ENCODE assay signal across 24 mouse cellular contexts in genomic region chr14:95645980-95646379, GRCm38 (mm10).
DNase-seq lines count a peak whose midpoint lies in the region; ATAC-seq and TF ChIP-seq lines count a peak whose summit lies in the region.
"Had no signal": no experiment of that assay in that cellular context is flagged by ENCODE, and none has a peak within 500 bp of the region (broad histone marks: within the 10 kb centered on the region; RNA-seq: fewer than 3 reads in every experiment).

No protein-coding gene starts in this region.

- ATAC-seq in forebrain, embryonic 12.5 days (ENCODE audit: low FRiP score), result peak; percentile 57; the same call in 1 of the 2 replicates
- ATAC-seq in forebrain, embryonic 13.5 days, result no peak
- ATAC-seq in hindbrain, embryonic 12.5 days (ENCODE audit: low FRiP score), result 0 out of 2 replicates have a peak, but pooled peaks have one; percentile 38
- no peak for ATAC-seq in hindbrain, embryonic 13.5 days (ENCODE audit: low FRiP score)
- 0 out of 2 replicates have a peak, but pooled peaks have one; percentile 38 for ATAC-seq in midbrain, embryonic 12.5 days (ENCODE audit: low FRiP score, low read depth)
- ATAC-seq in midbrain, embryonic 11.5 days (ENCODE audit: low FRiP score), result no peak
- ATAC-seq: activated CD4-positive, CD25-positive, alpha-beta regulatory T cell, adult 4 months; forebrain, postnatal 0 days; intestine, embryonic 15.5 days had no signal

- no peak overlapping the region for H3K27ac ChIP-seq in forebrain, embryonic 12.5 days
- no peak overlapping the region for H3K27ac ChIP-seq in forebrain, embryonic 13.5 days
- peak overlapping the region; percentile 17; the same call in 1 of the 2 replicates for H3K27ac ChIP-seq in hindbrain, embryonic 12.5 days
- no peak overlapping the region for H3K27ac ChIP-seq in hindbrain, embryonic 13.5 days
- no peak overlapping the region for H3K27ac ChIP-seq in midbrain, embryonic 12.5 days (replicated peaks)
- H3K27ac ChIP-seq in midbrain, embryonic 11.5 days (ENCODE audit: low read depth, low read length), result no peak overlapping the region
- H3K27ac ChIP-seq: forebrain, embryonic 10.5 days; heart, embryonic 15.5 days; hindbrain, embryonic 10.5 days; intestine, embryonic 15.5 days had no signal

- H3K4me2 ChIP-seq in forebrain, embryonic 12.5 days, result no peak overlapping the region
- no peak overlapping the region for H3K4me2 ChIP-seq in forebrain, embryonic 13.5 days
- no peak overlapping the region for H3K4me2 ChIP-seq in hindbrain, embryonic 12.5 days (replicated peaks)
- no peak overlapping the region for H3K4me2 ChIP-seq in hindbrain, embryonic 13.5 days
- H3K4me2 ChIP-seq in midbrain, embryonic 12.5 days (replicated peaks), result no peak overlapping the region
- no peak overlapping the region for H3K4me2 ChIP-seq in midbrain, embryonic 11.5 days
- H3K4me2 ChIP-seq: heart, embryonic 12.5 days; heart, embryonic 15.5 days; intestine, embryonic 15.5 days had no signal

- no peaks in the 10 kb centered on the region for H3K27me3 ChIP-seq in forebrain, embryonic 12.5 days
- H3K27me3 ChIP-seq in forebrain, embryonic 13.5 days, result no peaks in the 10 kb centered on the region
- H3K27me3 ChIP-seq in hindbrain, embryonic 12.5 days, result no peaks in the 10 kb centered on the region
- no peaks in the 10 kb centered on the region for H3K27me3 ChIP-seq in hindbrain, embryonic 13.5 days
- no peaks in the 10 kb centered on the region for H3K27me3 ChIP-seq in midbrain, embryonic 12.5 days
- no peaks in the 10 kb centered on the region for H3K27me3 ChIP-seq in midbrain, embryonic 11.5 days (ENCODE audit: control insufficient read depth, insufficient read depth, low read length)
- H3K27me3 ChIP-seq: heart, embryonic 12.5 days; heart, embryonic 15.5 days; intestine, embryonic 15.5 days had no signal

- no peaks in the 10 kb centered on the region for H3K36me3 ChIP-seq in forebrain, embryonic 12.5 days (replicated peaks)
- H3K36me3 ChIP-seq in forebrain, embryonic 13.5 days (ENCODE audit: poor library complexity, severe bottlenecking), result no peaks in the 10 kb centered on the region
- no peaks in the 10 kb centered on the region for H3K36me3 ChIP-seq in hindbrain, embryonic 12.5 days
- H3K36me3 ChIP-seq in hindbrain, embryonic 13.5 days, result no peaks in the 10 kb centered on the region
- no peaks in the 10 kb centered on the region for H3K36me3 ChIP-seq in midbrain, embryonic 12.5 days
- no peaks in the 10 kb centered on the region for H3K36me3 ChIP-seq in midbrain, embryonic 11.5 days (ENCODE audit: control insufficient read depth, insufficient read depth, low read length)
- H3K36me3 ChIP-seq: forebrain, embryonic 10.5 days; heart, embryonic 12.5 days; heart, embryonic 15.5 days; hindbrain, embryonic 10.5 days; intestine, embryonic 15.5 days had no signal

- no peak overlapping the region for H3K4me3 ChIP-seq in forebrain, embryonic 12.5 days (replicated peaks)
- no peak overlapping the region for H3K4me3 ChIP-seq in forebrain, embryonic 13.5 days
- H3K4me3 ChIP-seq in hindbrain, embryonic 12.5 days, result no peak overlapping the region
- H3K4me3 ChIP-seq in hindbrain, embryonic 13.5 days, result no peak overlapping the region
- H3K4me3 ChIP-seq in midbrain, embryonic 12.5 days, result no peak overlapping the region
- H3K4me3 ChIP-seq in midbrain, embryonic 11.5 days (ENCODE audit: low read depth, low read length), result no peak overlapping the region
- H3K4me3 ChIP-seq: forebrain, embryonic 10.5 days; heart, embryonic 12.5 days; heart, embryonic 15.5 days; hindbrain, embryonic 10.5 days; intestine, embryonic 15.5 days had no signal

- no peak for TF ChIP-seq CTCF in brain, embryonic 14.5 days (IDR thresholded peaks at IDR 0.05; ENCODE audit: borderline replicate concordance, extremely low read depth, insufficient read depth, insufficient read length)

- WGBS in forebrain, embryonic 12.5 days, result 41% methylated on average over 6 of the region's 6 CpGs
- 39% methylated on average over 6 of the region's 6 CpGs for WGBS in forebrain, embryonic 13.5 days
- WGBS in hindbrain, embryonic 12.5 days, result 49% methylated on average over 6 of the region's 6 CpGs
- WGBS in hindbrain, embryonic 13.5 days, result 40% methylated on average over 6 of the region's 6 CpGs
- WGBS in midbrain, embryonic 12.5 days, result 58% methylated on average over 6 of the region's 6 CpGs
- WGBS in midbrain, embryonic 11.5 days, result 67% methylated on average over 6 of the region's 6 CpGs

- H3K9me3 ChIP-seq in forebrain, embryonic 12.5 days, result no peaks in the 10 kb centered on the region
- no peaks in the 10 kb centered on the region for H3K9me3 ChIP-seq in forebrain, embryonic 13.5 days (replicated peaks)
- H3K9me3 ChIP-seq in hindbrain, embryonic 12.5 days (replicated peaks), result no peaks in the 10 kb centered on the region
- H3K9me3 ChIP-seq in hindbrain, embryonic 13.5 days, result no peaks in the 10 kb centered on the region
- H3K9me3 ChIP-seq in midbrain, embryonic 12.5 days, result no peaks in the 10 kb centered on the region
- no peaks in the 10 kb centered on the region for H3K9me3 ChIP-seq in midbrain, embryonic 11.5 days (ENCODE audit: control insufficient read depth, low read length)
- H3K9me3 ChIP-seq: forebrain, embryonic 10.5 days; heart, embryonic 12.5 days; heart, embryonic 15.5 days; hindbrain, embryonic 10.5 days; intestine, embryonic 15.5 days had no signal

- DNase-seq in midbrain, embryonic 11.5 days (ENCODE audit: low spot score, missing footprints), result no peak
- peak; percentile 57 for DNase-seq in brain, embryonic 14.5 days (ENCODE audit: low read depth)
- no peak for DNase-seq in urinary bladder, adult 2 months (ENCODE audit: low spot score)
- DNase-seq: adrenal gland, adult 8-10 months; adrenal gland, postnatal 25 days; cerebellum, adult 18-20 months; cerebellum, adult 9-10 months; cerebellum, postnatal 14 days; forebrain, postnatal 0 days; gastrocnemius, postnatal 25 days; heart, adult 18-20 months; heart, postnatal 10 days; heart, postnatal 36 days had no signal

- no peaks in the 10 kb centered on the region for H3K4me1 ChIP-seq in forebrain, embryonic 12.5 days
- no peaks in the 10 kb centered on the region for H3K4me1 ChIP-seq in forebrain, embryonic 13.5 days
- no peaks in the 10 kb centered on the region for H3K4me1 ChIP-seq in hindbrain, embryonic 12.5 days
- H3K4me1 ChIP-seq in hindbrain, embryonic 13.5 days (replicated peaks), result no peaks in the 10 kb centered on the region
- no peaks in the 10 kb centered on the region for H3K4me1 ChIP-seq in midbrain, embryonic 12.5 days
- H3K4me1 ChIP-seq in midbrain, embryonic 11.5 days (ENCODE audit: control insufficient read depth, insufficient read depth, low read length), result no peaks in the 10 kb centered on the region
- H3K4me1 ChIP-seq: forebrain, embryonic 10.5 days; heart, embryonic 12.5 days; heart, embryonic 15.5 days; hindbrain, embryonic 10.5 days; intestine, embryonic 15.5 days had no signal

- no peak overlapping the region for H3K9ac ChIP-seq in forebrain, embryonic 12.5 days
- H3K9ac ChIP-seq in forebrain, embryonic 13.5 days, result no peak overlapping the region
- no peak overlapping the region for H3K9ac ChIP-seq in hindbrain, embryonic 12.5 days
- no peak overlapping the region for H3K9ac ChIP-seq in hindbrain, embryonic 13.5 days
- H3K9ac ChIP-seq in midbrain, embryonic 12.5 days (replicated peaks), result no peak overlapping the region
- no peak overlapping the region for H3K9ac ChIP-seq in midbrain, embryonic 11.5 days (ENCODE audit: low read length)
- H3K9ac ChIP-seq: forebrain, postnatal 0 days; heart, embryonic 12.5 days; heart, embryonic 15.5 days; intestine, embryonic 15.5 days had no signal

- no peak for TF ChIP-seq POLR2A in brain, embryonic 14.5 days (IDR thresholded peaks at IDR 0.05; ENCODE audit: borderline replicate concordance, extremely low read depth, insufficient read depth, insufficient read length, poor library complexity, severe bottlenecking)

Comparison
In these comparisons a context has a peak if more than half of its experiments do, and no peak if none do; other contexts are left out.
1. ATAC-seq: peak in forebrain, embryonic 12.5 days (single experiment), hindbrain, embryonic 12.5 days (single experiment) and midbrain, embryonic 12.5 days (single experiment); none in forebrain, embryonic 13.5 days (single experiment), hindbrain, embryonic 13.5 days (single experiment) and midbrain, embryonic 11.5 days (single experiment).